Mouse (Mus musculus) embryonic facial prominence, embryonic 11.5 days (tissue): ENCODE results near the gene Asb17. TPM values are rescaled to one million over a fixed set of nuclear protein-coding genes. Genes with fewer than 3 reads are reported as not detected.
A peak's percentile ranks its signal among the peaks of the same experiment; 100 is the strongest.
"Not testable (repeated sequence)": the region's sequence is repeated elsewhere in the genome, so short reads cannot be mapped to it uniquely, and the experiment has no call there.

Experiments used
- ATAC-seq: fragments of 200-750 bp; cut with Nextera tagmentation; replicated peaks from 2 replicates; pipeline ENCODE4 v1.8.0; 2017; ENCODE audit warnings: low read depth; ENCODE audit not compliant: insufficient number of reproducible peaks, low FRiP score, low TSS enrichment
- DNase-seq: peaks from one replicate; pipeline ENCODE4 v3.0.0-alpha.2; 2015; ENCODE audit warnings: low spot score
- H3K27ac ChIP-seq: fragments of 300-500 bp; sonication (generic); replicated peaks from 2 replicates; pipeline ENCODE4 v1.5.1; 2014; ENCODE audit warnings: mild to moderate bottlenecking, low read depth, low read length, control low read depth
- H3K27me3 ChIP-seq: fragments of 300-500 bp; sonication (generic); 2 replicates; pipeline ENCODE4 v1.6.1; 2014; ENCODE audit warnings: mild to moderate bottlenecking, low read length, moderate library complexity, mixed read lengths; ENCODE audit not compliant: control insufficient read depth, insufficient read depth
- H3K36me3 ChIP-seq: fragments of 300-500 bp; sonication (generic); replicated peaks from 2 replicates; pipeline ENCODE4 v1.6.1; 2014; ENCODE audit warnings: low read depth, mild to moderate bottlenecking, low read length, moderate library complexity, mixed read lengths; ENCODE audit not compliant: control insufficient read depth, insufficient read depth
- H3K4me1 ChIP-seq: fragments of 300-500 bp; sonication (generic); 2 replicates; pipeline ENCODE4 v1.6.1; 2014; ENCODE audit warnings: low read length, mixed read lengths; ENCODE audit not compliant: control insufficient read depth, insufficient read depth
- H3K4me2 ChIP-seq: fragments of 300-500 bp; sonication (generic); 2 replicates; pipeline ENCODE4 v1.6.1; 2014; ENCODE audit warnings: low read depth, mild to moderate bottlenecking, control low read depth, low read length, moderate library complexity
- H3K4me3 ChIP-seq: fragments of 300-500 bp; sonication (generic); 2 replicates; pipeline ENCODE4 v1.5.1; 2014; ENCODE audit warnings: low read depth, low read length, control low read depth
- H3K9ac ChIP-seq: fragments of 300-500 bp; sonication (generic); replicated peaks from 2 replicates; pipeline ENCODE4 v1.6.1; 2014; ENCODE audit warnings: mild to moderate bottlenecking, control low read depth, low read length
- H3K9me3 ChIP-seq: fragments of 300-500 bp; sonication (generic); replicated peaks from 2 replicates; pipeline ENCODE4 v1.6.1; 2016; ENCODE audit warnings: mild to moderate bottlenecking, low read length, inconsistent platforms, mixed read lengths; ENCODE audit not compliant: control insufficient read depth
- WGBS: fragments of 180-500 bp; shearing (Covaris S2); extraction: QIAGEN DNeasy Blood & Tissue Kit; methylation state at CpG from one replicate; pipeline ENCODE4 v1.1.7; 2014; 5-methylcytosine and 5-hydroxymethylcytosine counted together
- polyA plus RNA-seq: library from polyadenylated mRNA; unstranded; fragments of >200 nt; fragmentation: Nextera tagmentation; extraction: Ambion mirVana; gene quantifications from 2 replicates; pipeline ENCODE4 v1.2.1, GENCODE M21; 2014

Gene Asb17
- polyA plus RNA-seq, 1 experiment from 2014 or later: 0.34 TPM

DNA sequence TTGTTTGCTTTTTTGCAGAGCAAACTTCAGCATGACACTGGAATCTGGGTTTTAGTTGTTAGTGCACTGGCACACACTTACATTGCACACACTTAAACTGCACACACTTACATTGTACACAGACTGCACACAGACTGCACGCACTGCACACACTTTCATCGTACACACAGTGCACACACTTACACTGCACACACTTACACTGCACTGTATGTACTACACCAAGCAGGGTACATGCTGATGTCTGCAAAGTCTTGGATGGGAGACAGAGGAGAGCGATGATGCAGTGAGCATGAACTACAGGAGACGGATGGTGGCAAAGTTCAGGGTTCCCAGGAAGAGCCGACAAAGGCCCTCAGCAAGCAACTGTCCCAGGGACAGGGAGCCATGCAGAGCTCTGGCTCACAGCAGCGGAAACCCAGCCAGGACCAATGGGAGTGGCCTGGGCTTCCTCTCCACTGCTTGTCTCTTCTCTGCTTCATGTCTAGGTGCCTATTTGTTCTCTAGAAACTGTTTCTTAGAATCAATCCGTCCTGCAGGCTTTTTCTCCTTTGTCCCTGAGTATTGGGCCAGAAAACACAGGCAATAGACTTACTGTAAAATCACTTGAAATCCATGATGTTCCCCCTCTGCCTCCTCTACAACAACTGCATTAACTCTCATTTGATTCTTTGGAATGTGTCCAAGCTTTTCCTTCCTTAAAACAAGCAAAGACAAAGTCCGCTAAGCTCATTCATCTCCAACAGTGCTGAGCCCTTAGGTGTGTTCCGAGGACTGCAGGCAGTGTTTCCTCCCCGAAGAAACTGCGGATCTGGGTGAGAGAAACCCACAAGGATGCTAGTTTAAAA lies 20.1 kb upstream of the Asb17 start:
- H3K27ac ChIP-seq: no peak overlapping the region
- ATAC-seq (no peak), DNase-seq (no peak)
- H3K4me1 ChIP-seq: no peaks in the 10 kb centered on the region
- no peaks in the 10 kb centered on the region for H3K36me3 ChIP-seq
- no peak overlapping the region for H3K4me3 ChIP-seq
- 80% methylated on average over 11 of the region's 11 CpGs for WGBS
- H3K9me3 ChIP-seq: no peaks in the 10 kb centered on the region
- H3K4me2 ChIP-seq: no peak overlapping the region
- no peaks in the 10 kb centered on the region for H3K27me3 ChIP-seq
- no peak overlapping the region for H3K9ac ChIP-seq

DNA sequence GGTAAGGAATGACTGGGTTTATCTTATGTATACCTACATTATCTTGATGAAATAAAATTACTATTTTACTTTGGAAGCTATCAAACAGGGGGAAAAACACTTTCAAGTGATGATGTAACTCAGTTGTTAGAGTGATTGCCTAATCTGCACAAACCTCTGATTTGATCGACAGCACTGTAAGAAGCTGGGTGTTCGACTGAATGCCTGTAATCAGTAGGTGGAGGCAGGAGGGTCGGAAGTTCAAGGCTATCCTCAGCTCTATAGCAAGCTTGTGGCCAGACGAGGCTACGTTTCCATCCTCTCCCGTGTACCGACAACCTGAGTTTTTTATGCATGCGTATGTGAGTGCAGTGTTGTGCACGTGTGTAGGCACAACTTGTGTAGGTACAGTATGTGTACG lies 18.8 kb upstream of the Asb17 start:
- Histone ChIP-seq H3K9me3 (no peaks in the 10 kb centered on the region), H3K27me3 (no peaks in the 10 kb centered on the region), H3K9ac (no peak overlapping the region), H3K4me1 (no peaks in the 10 kb centered on the region), H3K27ac (no peak overlapping the region), H3K36me3 (no peaks in the 10 kb centered on the region), H3K4me3 (no peak overlapping the region), H3K4me2 (no peak overlapping the region)
- ATAC-seq: no peak
- WGBS: 90% methylated on average over 10 of the region's 10 CpGs
- DNase-seq: no peak

DNA sequence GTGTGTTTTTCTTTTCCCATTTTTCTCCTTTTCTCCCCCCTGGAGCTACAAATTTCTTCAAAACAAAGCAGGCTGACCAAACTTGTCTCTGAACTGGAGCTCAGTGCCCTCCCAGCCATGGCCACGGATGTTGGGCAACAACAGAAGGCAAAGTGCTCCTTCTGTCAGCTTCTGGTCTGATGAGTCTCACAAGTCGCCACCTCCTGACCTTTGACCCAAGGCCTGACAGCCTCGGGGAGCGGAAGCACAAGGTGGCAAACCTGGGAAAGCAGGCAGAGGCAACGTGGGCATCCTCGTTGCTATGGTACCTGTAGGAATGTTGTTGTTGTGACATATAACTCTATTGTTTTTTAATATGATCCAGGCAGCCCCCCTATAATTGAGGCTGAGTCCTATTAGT lies 17.4 kb upstream of the Asb17 start:
- Histone ChIP-seq H3K27ac (no peak overlapping the region), H3K36me3 (no peaks in the 10 kb centered on the region), H3K4me1 (no peaks in the 10 kb centered on the region), H3K9me3 (no peaks in the 10 kb centered on the region), H3K4me2 (no peak overlapping the region), H3K4me3 (no peak overlapping the region), H3K9ac (no peak overlapping the region), H3K27me3 (no peaks in the 10 kb centered on the region)
- 29% methylated on average over 6 of the region's 6 CpGs for WGBS
- no peak for DNase-seq
- ATAC-seq: no peak

DNA sequence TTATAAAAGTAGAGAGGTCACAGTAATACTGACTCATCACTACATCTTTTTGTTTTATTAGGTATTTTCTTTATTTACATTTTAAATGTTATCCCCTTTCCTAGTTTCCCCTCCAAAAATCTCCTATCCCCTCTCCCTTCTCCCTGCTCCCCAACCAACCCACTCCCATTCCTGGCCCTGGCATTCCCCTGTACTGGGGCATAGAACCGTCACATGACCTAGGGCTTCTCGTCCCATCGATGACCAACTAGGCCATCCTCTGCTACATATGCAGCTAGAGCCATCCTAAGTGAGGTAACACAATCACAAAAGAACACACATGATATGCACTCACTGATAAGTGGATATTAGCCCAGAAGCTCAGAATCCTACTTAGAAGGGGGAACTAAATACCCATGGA lies 14.2 kb upstream of the Asb17 start:
- not testable (repeated sequence) for H3K27ac ChIP-seq, H3K27me3 ChIP-seq, H3K4me1 ChIP-seq, ATAC-seq, DNase-seq, H3K9me3 ChIP-seq, H3K4me2 ChIP-seq, H3K9ac ChIP-seq, H3K36me3 ChIP-seq, H3K4me3 ChIP-seq
- 94% methylated on average over 3 of the region's 3 CpGs for WGBS

DNA sequence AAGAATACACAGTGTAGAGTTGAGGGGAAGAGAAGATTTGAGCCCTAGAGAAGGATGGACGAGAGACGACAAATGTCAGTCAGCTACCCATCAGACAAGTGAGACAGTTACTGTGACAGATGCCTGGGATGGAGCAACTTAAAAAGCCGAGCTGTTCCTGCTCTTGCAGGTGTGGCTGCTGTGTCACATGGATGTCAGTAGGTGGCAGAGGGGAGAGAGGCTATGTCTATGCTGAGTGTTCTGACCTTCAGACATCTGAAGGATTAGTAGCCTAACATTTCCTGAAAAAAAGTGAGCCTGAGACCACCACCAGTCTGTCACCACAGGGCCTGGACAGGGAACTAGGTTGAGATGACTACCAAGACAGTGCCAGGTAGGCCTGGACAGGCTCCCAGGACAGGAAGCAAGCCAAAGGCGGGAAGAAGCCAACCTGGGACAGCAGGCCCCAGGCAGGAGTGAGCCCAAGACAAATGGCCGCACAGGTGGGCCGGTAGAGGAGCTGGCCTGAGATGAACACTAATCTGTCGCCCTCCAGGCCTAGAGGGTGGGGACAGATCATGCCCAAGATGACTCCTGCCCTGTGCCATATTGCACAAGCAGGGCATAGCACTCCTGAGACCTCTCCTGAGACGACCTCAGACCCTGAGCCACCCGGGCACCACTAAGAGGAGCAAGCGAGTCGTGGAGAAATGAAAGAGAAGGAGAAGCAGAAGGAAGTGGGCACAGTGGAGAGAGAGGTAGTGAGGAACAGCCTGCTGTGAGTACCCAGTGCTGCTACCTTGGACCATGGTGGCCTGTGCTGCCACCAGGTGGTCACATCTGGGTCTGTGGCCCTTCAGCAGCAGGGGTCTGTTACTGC lies 12.8 kb upstream of the Asb17 start:
- H3K4me3 ChIP-seq: no peak overlapping the region
- ATAC-seq (peak; percentile 24; the same call in 1 of the 2 replicates), DNase-seq (peak; percentile 18)
- no peaks in the 10 kb centered on the region for H3K27me3 ChIP-seq
- no peaks in the 10 kb centered on the region for H3K36me3 ChIP-seq
- no peaks in the 10 kb centered on the region for H3K9me3 ChIP-seq
- no peak overlapping the region for H3K4me2 ChIP-seq
- H3K27ac ChIP-seq: no peak overlapping the region
- H3K9ac ChIP-seq: no peak overlapping the region
- 69% methylated on average over 11 of the region's 11 CpGs for WGBS
- H3K4me1 ChIP-seq: no peaks in the 10 kb centered on the region

DNA sequence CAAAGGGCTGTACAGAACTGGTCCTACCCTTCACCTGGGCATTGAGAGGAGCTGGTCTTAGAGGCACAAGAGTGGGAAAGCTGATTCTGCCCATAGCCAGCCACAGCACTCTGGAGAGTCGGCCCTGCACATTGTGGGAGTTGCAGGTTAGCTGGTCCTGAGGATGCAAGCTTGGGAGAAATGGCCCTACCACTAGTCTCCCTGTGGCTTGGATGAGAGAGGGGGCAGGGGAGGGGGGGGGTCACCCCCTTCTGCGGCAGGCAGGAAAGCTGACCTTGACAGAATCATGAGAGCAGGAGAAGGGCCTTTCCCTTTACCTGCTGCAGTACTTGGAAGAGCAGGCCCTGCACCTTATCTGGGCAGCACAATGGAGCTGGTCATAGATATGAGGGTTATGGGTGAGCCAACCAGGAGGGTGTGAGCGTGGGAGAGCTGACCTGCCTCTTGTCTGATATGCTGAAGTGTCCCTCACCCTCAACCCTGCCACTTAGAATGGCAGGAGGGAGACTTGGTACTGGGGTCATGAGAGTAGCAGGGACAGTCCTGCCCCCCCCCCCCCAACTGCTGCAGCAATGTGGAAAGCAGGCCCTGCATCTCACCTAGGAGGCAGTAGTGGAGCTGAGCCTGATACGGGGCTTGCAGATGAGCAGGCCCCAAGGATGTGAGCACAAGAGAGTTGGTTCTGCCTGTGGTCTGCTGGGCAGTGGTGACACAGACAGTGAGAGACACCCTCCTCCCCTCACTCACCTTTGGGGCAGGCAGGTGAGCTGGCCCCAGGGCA lies 11.9 kb upstream of the Asb17 start:
- ATAC-seq (0 out of 2 replicates have a peak, but pooled peaks have one; percentile 14), DNase-seq (no peak)
- no peak overlapping the region for H3K9ac ChIP-seq
- H3K4me1 ChIP-seq: no peaks in the 10 kb centered on the region
- H3K27ac ChIP-seq: no peak overlapping the region
- H3K9me3 ChIP-seq: no peaks in the 10 kb centered on the region
- no peak overlapping the region for H3K4me2 ChIP-seq
- no peak overlapping the region for H3K4me3 ChIP-seq
- no peaks in the 10 kb centered on the region for H3K27me3 ChIP-seq
- WGBS: 77% methylated on average over 4 of the region's 4 CpGs
- H3K36me3 ChIP-seq: no peaks in the 10 kb centered on the region

DNA sequence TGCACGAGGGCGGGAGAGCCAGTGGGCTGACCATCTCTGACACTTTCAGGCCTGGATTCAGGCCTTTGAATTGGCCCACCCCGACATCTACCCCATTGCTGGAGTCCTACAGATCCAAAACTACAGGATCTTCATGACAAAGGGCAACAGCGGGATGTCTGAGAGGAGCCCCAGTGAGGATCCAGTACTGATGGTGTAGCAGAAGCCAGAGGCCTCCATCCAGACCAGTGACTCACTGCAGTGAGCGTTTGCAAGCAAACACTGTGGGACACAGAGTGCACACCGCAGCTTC lies 11.4 kb upstream of the Asb17 start:
- no peak overlapping the region for H3K9ac ChIP-seq
- H3K36me3 ChIP-seq: no peaks in the 10 kb centered on the region
- DNase-seq (no peak), ATAC-seq (no peak)
- WGBS: 45% methylated on average over 6 of the region's 6 CpGs
- H3K4me1 ChIP-seq: no peaks in the 10 kb centered on the region
- H3K4me2 ChIP-seq: no peak overlapping the region
- H3K27ac ChIP-seq: no peak overlapping the region
- no peaks in the 10 kb centered on the region for H3K9me3 ChIP-seq
- H3K27me3 ChIP-seq: no peaks in the 10 kb centered on the region
- H3K4me3 ChIP-seq: no peak overlapping the region
